Mouse (Mus musculus) spleen, adult 2 months (tissue): Measurements from ENCODE around the gene Krt14.

ENCODE experiments used
- CTCF ChIP-seq: fragments of 200-500 bp; IDR thresholded peaks from 2 replicates; pipeline ENCODE4 v1.5.1; 2011; ENCODE audit warnings: mild to moderate bottlenecking, inconsistent platforms; ENCODE audit not compliant: insufficient read depth, insufficient read length, insufficient replicate concordance; ENCODE audit errors: extremely low read depth
- POLR2A ChIP-seq: fragments of 200-500 bp; IDR thresholded peaks from 2 replicates; pipeline ENCODE4 v1.6.1; 2011; ENCODE audit warnings: low read depth, low read length, inconsistent platforms

DNA sequence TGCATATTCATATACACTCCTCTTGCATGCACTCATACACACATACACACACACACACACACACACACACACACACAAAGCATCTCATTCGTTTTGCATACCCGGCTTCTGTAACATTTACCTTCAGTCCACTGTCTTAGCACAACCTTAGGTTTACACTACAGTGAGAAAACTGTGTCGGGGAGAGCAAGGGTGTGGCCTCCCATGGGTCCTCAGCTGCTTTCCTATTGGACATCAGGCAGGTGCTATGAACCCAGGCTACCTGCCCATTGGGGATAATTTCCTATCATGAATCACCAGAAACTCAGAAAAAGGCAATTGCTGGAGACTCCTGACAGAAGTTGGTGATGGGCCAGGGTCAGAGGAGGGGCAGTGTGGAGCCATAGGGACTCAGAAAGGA is 50.0 kb downstream of the Krt14 start:
- TF ChIP-seq CTCF (no peak), POLR2A (no peak)
